Mouse (Mus musculus) intestine, postnatal 0 days (tissue): ENCODE measurements at regions not wholly inside any gene's neighbourhood (a gene's known extent, or its start where the extent isn't known, plus 50 kb on each side); places are given as distances from the start of the nearest gene placed in this dataset.

Experiments
- ATAC-seq: fragments of 200-750 bp; cut with Nextera tagmentation; 2 replicates; pipeline ENCODE4 v1.8.0; 2017; ENCODE audit warnings: mild to moderate bottlenecking, moderate TSS enrichment, moderate library complexity
- H3K27ac ChIP-seq: fragments of 300-500 bp; sonication (generic); 2 replicates; pipeline ENCODE4 v1.5.1; 2014; ENCODE audit warnings: mild to moderate bottlenecking, low read depth, low read length, moderate library complexity
- H3K27me3 ChIP-seq: fragments of 300-500 bp; sonication (generic); replicated peaks from 2 replicates; pipeline ENCODE4 v1.6.1; 2014; ENCODE audit warnings: low read length, mixed read lengths; ENCODE audit not compliant: control insufficient read depth, insufficient read depth
- H3K36me3 ChIP-seq: fragments of 300-500 bp; sonication (generic); 2 replicates; pipeline ENCODE4 v1.6.1; 2014; ENCODE audit warnings: mild to moderate bottlenecking, moderate library complexity; ENCODE audit not compliant: control insufficient read depth, insufficient read depth
- H3K4me1 ChIP-seq: fragments of 300-500 bp; sonication (generic); replicated peaks from 2 replicates; pipeline ENCODE4 v1.6.1; 2014; ENCODE audit warnings: antibody characterized with exemption, low read length, mixed read lengths; ENCODE audit not compliant: control insufficient read depth, insufficient read depth
- H3K4me2 ChIP-seq: fragments of 300-500 bp; sonication (generic); replicated peaks from 2 replicates; pipeline ENCODE4 v1.6.1; 2014; ENCODE audit warnings: low read depth, mild to moderate bottlenecking, moderate library complexity
- H3K4me3 ChIP-seq: fragments of 300-500 bp; sonication (generic); 2 replicates; pipeline ENCODE4 v1.5.1; 2014; ENCODE audit warnings: low read depth, low read length
- H3K9ac ChIP-seq: fragments of 300-500 bp; sonication (generic); 2 replicates; pipeline ENCODE4 v1.6.1; 2014; ENCODE audit warnings: mild to moderate bottlenecking, low read depth, low read length
- H3K9me3 ChIP-seq: fragments of 300-500 bp; sonication (generic); 2 replicates; pipeline ENCODE4 v1.6.1; 2016; ENCODE audit warnings: mixed run types; ENCODE audit not compliant: control insufficient read depth
- CTCF ChIP-seq: sonication (generic); IDR thresholded peaks from 2 replicates; pipeline ENCODE4 v1.5.1; 2016; ENCODE audit warnings: low read depth, mild to moderate bottlenecking, control low read depth, antibody characterized with exemption, moderate library complexity
- WGBS: fragments of 180-500 bp; shearing (Covaris S2); extraction: QIAGEN DNeasy Blood & Tissue Kit; methylation state at CpG from one replicate; pipeline ENCODE4 v1.1.7; 2014; 5-methylcytosine and 5-hydroxymethylcytosine counted together

GRCm38 (mm10) chr15:65347277-65347676, 332.6 kb upstream of the Gm21961 start:
- H3K36me3 ChIP-seq = no peaks in the 10 kb centered on the region
- no peaks in the 10 kb centered on the region for H3K9me3 ChIP-seq
- no peak overlapping the region for H3K4me3 ChIP-seq
- H3K4me2 ChIP-seq = no peak overlapping the region
- no peak overlapping the region for H3K27ac ChIP-seq
- TF ChIP-seq CTCF = no peak
- no peak for ATAC-seq
- no peak overlapping the region for H3K9ac ChIP-seq
- no peaks in the 10 kb centered on the region for H3K27me3 ChIP-seq
- 90% methylated on average over 3 of the region's 3 CpGs for WGBS
- no peaks in the 10 kb centered on the region for H3K4me1 ChIP-seq

- H3K4me1 ChIP-seq = no peaks in the 10 kb centered on the region
- no peaks in the 10 kb centered on the region for H3K27me3 ChIP-seq
- H3K36me3 ChIP-seq = no peaks in the 10 kb centered on the region
- H3K9me3 ChIP-seq = no peaks in the 10 kb centered on the region
- WGBS = 81% methylated on average over 2 of the region's 2 CpGs
- no peak overlapping the region for H3K27ac ChIP-seq
- H3K9ac ChIP-seq = no peak overlapping the region
- H3K4me3 ChIP-seq = no peak overlapping the region
- ATAC-seq = no peak
- no peak overlapping the region for H3K4me2 ChIP-seq
- no peak for TF ChIP-seq CTCF
These were observed 327.8 kb upstream of the Gm21961 start for GRCm38 (mm10) chr15:65342501-65342900.

- no peak for ATAC-seq
- H3K27me3 ChIP-seq = no peaks in the 10 kb centered on the region
- TF ChIP-seq CTCF = no peak
- WGBS = 62% methylated on average over 2 of the region's 2 CpGs
- H3K4me1 ChIP-seq = no peaks in the 10 kb centered on the region
- no peak overlapping the region for H3K27ac ChIP-seq
- H3K9me3 ChIP-seq = no peaks in the 10 kb centered on the region
- no peak overlapping the region for H3K4me3 ChIP-seq
- H3K36me3 ChIP-seq = no peaks in the 10 kb centered on the region
- H3K4me2 ChIP-seq = no peak overlapping the region
- H3K9ac ChIP-seq = no peak overlapping the region
These were observed 319.4 kb upstream of the Gm21961 start for GRCm38 (mm10) chr15:65334076-65334475.

- 76% methylated on average over 6 of the region's 6 CpGs for WGBS
- ATAC-seq = no peak
- TF ChIP-seq CTCF = no peak
These were observed 293.4 kb upstream of the Gm21961 start for GRCm38 (mm10) chr15:65308066-65308465.

DNA sequence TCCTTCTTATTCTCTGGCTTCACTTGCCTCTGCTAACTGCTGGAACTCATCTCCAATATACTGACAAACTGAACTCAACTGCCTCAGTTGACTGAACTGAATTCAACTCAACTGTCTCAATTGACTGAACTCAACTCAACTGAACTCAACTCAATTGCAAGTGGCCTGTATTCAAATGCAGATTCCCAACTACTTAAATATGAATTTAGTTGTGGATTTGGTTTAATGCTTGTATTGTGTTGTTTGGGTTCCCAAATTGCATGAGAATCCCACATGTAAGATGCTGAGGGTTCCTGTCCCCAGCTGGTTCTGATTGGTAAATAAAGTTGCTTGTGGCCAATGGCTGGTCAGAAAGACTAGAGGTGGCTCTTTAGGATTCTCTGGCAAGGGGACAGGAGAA, 244.1 kb upstream of the Gm21961 start:
- H3K27ac ChIP-seq = no peak overlapping the region
- no peaks in the 10 kb centered on the region for H3K9me3 ChIP-seq
- H3K4me3 ChIP-seq = no peak overlapping the region
- no peaks in the 10 kb centered on the region for H3K4me1 ChIP-seq
- no peak for ATAC-seq
- no peak for TF ChIP-seq CTCF
- H3K27me3 ChIP-seq = no peaks in the 10 kb centered on the region
- no peaks in the 10 kb centered on the region for H3K36me3 ChIP-seq
- no peak overlapping the region for H3K4me2 ChIP-seq
- H3K9ac ChIP-seq = no peak overlapping the region

More at GRCm38 (mm10) chr15:65308066-65308465, 293.4 kb upstream of the Gm21961 start:
- Histone ChIP-seq H3K27ac (no peak overlapping the region), H3K4me3 (no peak overlapping the region), H3K9me3 (no peaks in the 10 kb centered on the region), H3K36me3 (no peaks in the 10 kb centered on the region), H3K4me1 (no peaks in the 10 kb centered on the region), H3K9ac (no peak overlapping the region), H3K4me2 (no peak overlapping the region), H3K27me3 (no peaks in the 10 kb centered on the region)

DNA sequence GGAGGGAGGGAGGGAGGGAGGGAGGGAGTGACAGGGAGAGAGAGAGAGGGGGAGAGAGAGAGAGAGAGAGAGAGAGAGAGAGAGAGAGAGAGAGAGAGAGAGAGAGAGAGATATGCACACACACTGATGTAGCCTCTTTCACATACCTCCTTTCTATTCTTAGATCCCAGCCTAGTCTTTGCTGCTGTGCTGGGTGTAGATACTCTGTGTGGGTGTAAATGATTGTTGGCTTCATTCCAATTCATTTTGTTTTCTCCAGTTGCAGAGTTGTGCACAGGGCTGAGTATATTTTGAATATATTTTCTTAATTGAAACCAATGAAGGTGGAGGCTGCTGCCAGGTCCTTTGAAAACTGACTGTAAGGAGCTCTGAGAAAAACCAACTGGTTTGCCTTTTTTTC, 207.8 kb upstream of the Gm21961 start:
- no peak for TF ChIP-seq CTCF
- no peaks in the 10 kb centered on the region for H3K4me1 ChIP-seq
- ATAC-seq = no peak

GRCm38 (mm10) chr15:65217908-65218307, 203.2 kb upstream of the Gm21961 start:
- Histone ChIP-seq H3K36me3 (no peaks in the 10 kb centered on the region), H3K9ac (no peak overlapping the region), H3K27ac (no peak overlapping the region), H3K27me3 (no peaks in the 10 kb centered on the region), H3K9me3 (no peaks in the 10 kb centered on the region), H3K4me1 (no peaks in the 10 kb centered on the region), H3K4me2 (no peak overlapping the region), H3K4me3 (no peak overlapping the region)
- no peak for ATAC-seq
- 96% methylated on average over 2 of the region's 2 CpGs for WGBS
- TF ChIP-seq CTCF = no peak

More for the DNA sequence above, 207.8 kb upstream of the Gm21961 start:
- Histone ChIP-seq H3K27me3 (no peaks in the 10 kb centered on the region), H3K4me2 (no peak overlapping the region), H3K9me3 (no peaks in the 10 kb centered on the region), H3K36me3 (no peaks in the 10 kb centered on the region), H3K4me3 (no peak overlapping the region), H3K27ac (no peak overlapping the region), H3K9ac (no peak overlapping the region)
